Comparison of ENCODE assay signal across 8 mouse cellular contexts in the genomic region with DNA sequence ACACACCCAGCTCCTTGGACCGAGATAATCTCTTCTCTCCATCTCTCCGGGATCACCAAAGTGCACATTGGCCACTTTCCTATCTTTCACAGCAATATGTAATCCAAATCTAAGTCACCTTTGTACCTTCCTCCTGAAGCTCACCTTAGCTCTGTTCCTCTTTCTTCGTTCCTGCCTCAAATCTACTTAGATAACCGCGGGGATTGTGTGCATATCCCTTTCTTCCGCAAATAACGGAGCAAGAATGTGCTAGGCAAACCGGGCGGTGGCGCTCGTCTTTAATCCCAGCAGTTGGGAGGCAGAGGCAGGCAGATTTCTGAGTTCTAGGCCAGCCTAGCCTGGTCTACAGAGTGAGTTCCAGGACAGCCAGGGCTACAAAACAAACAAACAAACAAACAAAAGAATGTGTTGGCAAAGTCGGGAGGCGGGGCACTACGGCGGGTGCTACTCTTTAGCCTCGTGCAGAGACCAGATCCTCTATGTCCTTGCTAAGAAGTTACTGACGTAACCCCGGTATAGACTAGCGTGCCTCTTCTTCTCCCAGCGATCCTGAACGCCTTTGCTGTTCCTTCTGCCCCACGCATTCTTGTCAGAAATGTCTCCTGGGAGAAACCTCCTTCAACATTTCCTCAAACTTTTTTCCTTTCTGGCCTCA. TPM values are rescaled to one million over a fixed set of nuclear protein-coding genes. Genes with fewer than 3 reads are reported as not detected.
A peak's percentile ranks its signal among the peaks of the same experiment; 100 is the strongest.
DNase-seq lines count a peak whose midpoint lies in the region; ATAC-seq and TF ChIP-seq lines count a peak whose summit lies in the region.

No protein-coding gene starts in this region.

- no peaks in the 10 kb centered on the region for H3K27me3 ChIP-seq in kidney, embryonic 15.5 days
- no peaks in the 10 kb centered on the region for H3K27me3 ChIP-seq in hindbrain, embryonic 13.5 days
- H3K27me3 ChIP-seq in lung, embryonic 14.5 days (ENCODE audit: insufficient read depth, low read length) = no peaks in the 10 kb centered on the region

- peak; percentile 26; the same call in 1 of the 2 replicates for TF ChIP-seq CTCF in lung, embryonic 14.5 days (IDR thresholded peaks at IDR 0.05; ENCODE audit: low read depth)

- peak overlapping the region; percentile 68 for H3K9ac ChIP-seq in kidney, embryonic 15.5 days
- peak overlapping the region; percentile 71 for H3K9ac ChIP-seq in hindbrain, embryonic 13.5 days
- peak overlapping the region; percentile 71 for H3K9ac ChIP-seq in lung, embryonic 14.5 days

- H3K4me2 ChIP-seq in kidney, embryonic 15.5 days = peak overlapping the region; percentile 84
- peak overlapping the region; percentile 98 for H3K4me2 ChIP-seq in hindbrain, embryonic 13.5 days
- peak overlapping the region; percentile 87 for H3K4me2 ChIP-seq in lung, embryonic 14.5 days

- H3K36me3 ChIP-seq in kidney, embryonic 15.5 days = peaks cover 61% of the 10 kb centered on the region
- H3K36me3 ChIP-seq in hindbrain, embryonic 13.5 days = peaks cover 49% of the 10 kb centered on the region
- H3K36me3 ChIP-seq in lung, embryonic 14.5 days (ENCODE audit: insufficient read depth) = peaks cover 50% of the 10 kb centered on the region

- DNase-seq in kidney, adult 9 months = no peak
- DNase-seq in c-Kit-positive CD71-positive TER-119-positive erythroid progenitor cells, embryonic 14.5 days (ENCODE audit: low spot score) = peak; percentile 52
- DNase-seq in lung, embryonic 14.5 days = peak; percentile 45
- peak; percentile 21 to 37 for DNase-seq in spleen, postnatal 14 days (ENCODE audit: low spot score in 2 of 2)
- no peak for DNase-seq in layer of hippocampus, postnatal 10 days (ENCODE audit: low spot score in 2 of 2)
- DNase-seq in gastrocnemius, postnatal 4 days (ENCODE audit: low spot score in 2 of 2) = no peak

- 35% methylated on average over 22 of the region's 22 CpGs for WGBS in kidney, embryonic 15.5 days
- whole genome bisulfite sequencing in hindbrain, embryonic 13.5 days = 36% methylated on average over 22 of the region's 22 CpGs
- 26% methylated on average over 22 of the region's 22 CpGs for WGBS in lung, embryonic 14.5 days

- ATAC-seq in kidney, embryonic 15.5 days (replicated peaks; ENCODE audit: low FRiP score) = peak; percentile 55
- ATAC-seq in hindbrain, embryonic 13.5 days (ENCODE audit: low FRiP score) = peak; percentile 43; the same call in 1 of the 2 replicates
- ATAC-seq in lung, embryonic 14.5 days (ENCODE audit: insufficient read depth) = peak; percentile 42; the same call in 1 of the 2 replicates

- no peaks in the 10 kb centered on the region for H3K9me3 ChIP-seq in kidney, embryonic 15.5 days (replicated peaks)
- no peaks in the 10 kb centered on the region for H3K9me3 ChIP-seq in hindbrain, embryonic 13.5 days
- H3K9me3 ChIP-seq in lung, embryonic 14.5 days (ENCODE audit: low read depth, low read length) = no peaks in the 10 kb centered on the region

- peaks cover 36% of the 10 kb centered on the region for H3K4me1 ChIP-seq in kidney, embryonic 15.5 days
- H3K4me1 ChIP-seq in hindbrain, embryonic 13.5 days (replicated peaks) = peaks cover 38% of the 10 kb centered on the region
- 0 out of 2 replicates have a peak, but pooled peaks cover 3% of the 10 kb centered on the region for H3K4me1 ChIP-seq in lung, embryonic 14.5 days (ENCODE audit: insufficient read depth)

- H3K27ac ChIP-seq in kidney, embryonic 15.5 days = peak overlapping the region; percentile 95
- peak overlapping the region; percentile 94 for H3K27ac ChIP-seq in hindbrain, embryonic 13.5 days
- peak overlapping the region; percentile 91 for H3K27ac ChIP-seq in lung, embryonic 14.5 days (ENCODE audit: low read depth)

- peak overlapping the region; percentile 63 for H3K4me3 ChIP-seq in kidney, embryonic 15.5 days (replicated peaks)
- H3K4me3 ChIP-seq in hindbrain, embryonic 13.5 days = peak overlapping the region; percentile 71
- H3K4me3 ChIP-seq in lung, embryonic 14.5 days (ENCODE audit: low read depth, low read length) = peak overlapping the region; percentile 73

RNA-seq across cellular contexts. Expression of gene Rnps1, which starts 0.7 kb away (rescaled TPM):
- polyA plus RNA-seq in kidney, embryonic 15.5 days (2015; fragmentation: Nextera tagmentation; extraction: Ambion mirVana) = 293 and 318 TPM in 2 replicates
- 328 and 342 TPM in 2 replicates for polyA plus RNA-seq in hindbrain, embryonic 13.5 days (2015; fragmentation: Nextera tagmentation; extraction: Ambion mirVana)
- polyA plus RNA-seq in lung, embryonic 14.5 days (2014; fragmentation: Nextera tagmentation; extraction: Ambion mirVana) = 282 and 292 TPM in 2 replicates
- 100 to 1,000 TPM; 166 TPM for total RNA-seq in layer of hippocampus, postnatal 10 days (2021)
- total RNA-seq in gastrocnemius, postnatal 4 days (2021) = 10 to 100 TPM; 83.7 to 93.6 TPM

RNA-seq across cellular contexts. Expression of gene Eci1, which starts 12.8 kb away (rescaled TPM):
- polyA plus RNA-seq in kidney, embryonic 15.5 days (2015; fragmentation: Nextera tagmentation; extraction: Ambion mirVana) = 115 and 117 TPM in 2 replicates
- polyA plus RNA-seq in hindbrain, embryonic 13.5 days (2015; fragmentation: Nextera tagmentation; extraction: Ambion mirVana) = 47.4 and 55.6 TPM in 2 replicates
- 79.8 and 80.8 TPM in 2 replicates for polyA plus RNA-seq in lung, embryonic 14.5 days (2014; fragmentation: Nextera tagmentation; extraction: Ambion mirVana)
- total RNA-seq in layer of hippocampus, postnatal 10 days (2021) = 10 to 100 TPM; 19.2 to 21.1 TPM
- 100 to 1,000 TPM; 117 to 133 TPM for total RNA-seq in gastrocnemius, postnatal 4 days (2021)

RNA-seq across cellular contexts. Expression of gene Dnase1l2, which starts 29.2 kb away (rescaled TPM):
- 2.4 and 3.2 TPM in 2 replicates for polyA plus RNA-seq in kidney, embryonic 15.5 days (2015; fragmentation: Nextera tagmentation; extraction: Ambion mirVana)
- polyA plus RNA-seq in hindbrain, embryonic 13.5 days (2015; fragmentation: Nextera tagmentation; extraction: Ambion mirVana) = 5.1 and 6.0 TPM in 2 replicates
- polyA plus RNA-seq in lung, embryonic 14.5 days (2014; fragmentation: Nextera tagmentation; extraction: Ambion mirVana) = 1.8 and 2.6 TPM in 2 replicates
- total RNA-seq in layer of hippocampus, postnatal 10 days (2021) = 1 to 10 TPM; 6.9 to 7.5 TPM
- 1 to 10 TPM; 1.9 TPM for total RNA-seq in gastrocnemius, postnatal 4 days (2021)

RNA-seq across cellular contexts. Expression of gene E4f1, which starts 56.4 kb away (rescaled TPM):
- polyA plus RNA-seq in kidney, embryonic 15.5 days (2015; fragmentation: Nextera tagmentation; extraction: Ambion mirVana) = 29.9 and 36.7 TPM in 2 replicates
- polyA plus RNA-seq in hindbrain, embryonic 13.5 days (2015; fragmentation: Nextera tagmentation; extraction: Ambion mirVana) = 41.9 and 43.5 TPM in 2 replicates
- 22.3 and 25.2 TPM in 2 replicates for polyA plus RNA-seq in lung, embryonic 14.5 days (2014; fragmentation: Nextera tagmentation; extraction: Ambion mirVana)
- 10 to 100 TPM; 30.0 to 33.3 TPM for total RNA-seq in layer of hippocampus, postnatal 10 days (2021)
- 10 to 100 TPM; 18.0 to 20.7 TPM for total RNA-seq in gastrocnemius, postnatal 4 days (2021)

RNA-seq across cellular contexts. Expression of gene Pgp, which starts 56.5 kb away (rescaled TPM):
- polyA plus RNA-seq in kidney, embryonic 15.5 days (2015; fragmentation: Nextera tagmentation; extraction: Ambion mirVana) = 49.9 and 53.3 TPM in 2 replicates
- polyA plus RNA-seq in hindbrain, embryonic 13.5 days (2015; fragmentation: Nextera tagmentation; extraction: Ambion mirVana) = 55.4 and 56.9 TPM in 2 replicates
- 57.9 and 60.2 TPM in 2 replicates for polyA plus RNA-seq in lung, embryonic 14.5 days (2014; fragmentation: Nextera tagmentation; extraction: Ambion mirVana)
- total RNA-seq in layer of hippocampus, postnatal 10 days (2021) = 10 to 100 TPM; 64.7 to 67.9 TPM
- total RNA-seq in gastrocnemius, postnatal 4 days (2021) = 10 to 100 TPM; 34.6 to 37.4 TPM

Comparison
In these comparisons a context has a peak if more than half of its experiments do, and no peak if none do; other contexts are left out.
1. DNase-seq: peak in c-Kit-positive CD71-positive TER-119-positive erythroid progenitor cells, embryonic 14.5 days (single experiment), lung, embryonic 14.5 days (single experiment) and spleen, postnatal 14 days (2 of 2); none in kidney, adult 9 months (single experiment), layer of hippocampus, postnatal 10 days (0 of 2) and gastrocnemius, postnatal 4 days (0 of 2).
2. Peak in every context shown above with its lines, with median percentiles within 50 percentile points of each other: ATAC-seq, H3K27ac ChIP-seq, H3K4me2 ChIP-seq, H3K4me3 ChIP-seq and H3K9ac ChIP-seq.